Mouse (Mus musculus): ENCODE measurements around the gene Pigr.

- TF ChIP-seq CTCF (IDR thresholded peaks at IDR 0.05; ENCODE audit: low read depth, low read length) (no peak), POLR2A (IDR thresholded peaks at IDR 0.05; ENCODE audit: extremely low read depth, insufficient read depth, low read length) (no peak)
These were observed 39.2 kb downstream of the Pigr start, which contains the start of gene Fcmr for GRCm38 (mm10) chr1:130865541-130866221.

Measured in liver, adult 2 months (tissue).